8 mouse cellular contexts compared by ENCODE assay signal in genomic region chr11:55033040-55033660, GRCm38 (mm10). TPM values are rescaled to one million over a fixed set of nuclear protein-coding genes. Genes with fewer than 3 reads are reported as not detected.
DNase-seq lines count a peak whose midpoint lies in the region; ATAC-seq lines count a peak whose summit lies in the region.

Gene Anxa6, minus strand, starts transcription at chr11:55033445.

- H3K9me3 ChIP-seq in hindbrain, embryonic 14.5 days (ENCODE audit: control insufficient read depth, low read length), result no peaks in the 10 kb centered on the region
- no peaks in the 10 kb centered on the region for H3K9me3 ChIP-seq in megakaryocyte, embryonic 14.5 days

- 1% methylated on average over 41 of the region's 41 CpGs for WGBS in hindbrain, embryonic 14.5 days

- H3K27me3 ChIP-seq in hindbrain, embryonic 14.5 days (ENCODE audit: control insufficient read depth, insufficient read depth, low read length), result peaks cover 15% of the 10 kb centered on the region
- peaks cover 79% of the 10 kb centered on the region for H3K27me3 ChIP-seq in megakaryocyte, embryonic 14.5 days (replicated peaks)

- H3K4me1 ChIP-seq in hindbrain, embryonic 14.5 days (replicated peaks; ENCODE audit: control insufficient read depth, insufficient read depth, low read length), result peaks cover 14% of the 10 kb centered on the region
- H3K4me1 ChIP-seq in megakaryocyte, embryonic 14.5 days, result peaks cover 33% of the 10 kb centered on the region

- H3K4me2 ChIP-seq in hindbrain, embryonic 14.5 days (replicated peaks), result peak within 1 kb of the TSS; percentile 95

- no peak within 1 kb of the TSS for H3K27ac ChIP-seq in hindbrain, embryonic 14.5 days

- ATAC-seq in hindbrain, embryonic 14.5 days (ENCODE audit: low FRiP score), result peak; percentile 93

- H3K9ac ChIP-seq in hindbrain, embryonic 14.5 days, result peak within 1 kb of the TSS; percentile 56

- H3K4me3 ChIP-seq in hindbrain, embryonic 14.5 days (replicated peaks; ENCODE audit: low read length), result peak within 1 kb of the TSS; percentile 53
- peak within 1 kb of the TSS; percentile 90 for H3K4me3 ChIP-seq in megakaryocyte, embryonic 14.5 days (replicated peaks)

- H3K36me3 ChIP-seq in hindbrain, embryonic 14.5 days (replicated peaks; ENCODE audit: control insufficient read depth, insufficient read depth), result no peaks in the 10 kb centered on the region
- H3K36me3 ChIP-seq in megakaryocyte, embryonic 14.5 days (replicated peaks; ENCODE audit: low read length), result no peaks in the 10 kb centered on the region

- DNase-seq in WW6 (ENCODE audit: low read depth, low spot score), result peak; percentile 48
- DNase-seq in cerebellum, postnatal 25 days, result peak; percentile 88 to 92
- peak; percentile 76 to 77 for DNase-seq in frontal cortex, postnatal 36 days (ENCODE audit: low spot score in 2 of 2)
- DNase-seq in hindbrain, embryonic 14.5 days (ENCODE audit: low spot score), result peak; percentile 59
- peak; percentile 58 to 62 for DNase-seq in left cerebral cortex, adult 8-10 months (ENCODE audit: low spot score in 2 of 2)
- DNase-seq in right cerebral cortex, adult 2 months (ENCODE audit: low spot score in 2 of 2), result peak; percentile 78 to 83
- DNase-seq in urinary bladder, postnatal 10 days (ENCODE audit: low spot score), result peak; percentile 57

RNA-seq across cellular contexts. Expression of gene Anxa6, which starts in this region (rescaled TPM):
- 68.9 and 71.4 TPM in 2 replicates for polyA plus RNA-seq in hindbrain, embryonic 14.5 days (2014; fragmentation: Nextera tagmentation; extraction: Ambion mirVana)
- total RNA-seq in left cerebral cortex, adult 8-10 months (2022), result 10 to 100 TPM; 81.9 to 92.8 (median 85.4) TPM
- 0.90 and 18.9 TPM in 2 replicates for polyA plus RNA-seq in megakaryocyte, embryonic 14.5 days (2012; ENCODE audit: insufficient read depth, low replicate concordance)
